Mouse (Mus musculus) erythroblast, embryonic 14.5 days (primary cell): Measurements from ENCODE around the gene Fam193b.

ENCODE experiments used
- GATA1 ChIP-seq: IDR thresholded peaks from 2 replicates; pipeline ENCODE4 v1.6.1; 2012; ENCODE audit warnings: low read length, inconsistent platforms, mixed read lengths
- TAL1 ChIP-seq: IDR thresholded peaks from 3 replicates; pipeline ENCODE4 v1.6.1; 2012; ENCODE audit warnings: low read length, inconsistent platforms, mixed read lengths

- no peak for TF ChIP-seq TAL1
- no peak for TF ChIP-seq GATA1
Observed at GRCm38 (mm10) chr13:55604606-55605005, 33.7 kb upstream of the Fam193b start.
